ENCODE assay signal across 8 mouse cellular contexts in the genomic region with DNA sequence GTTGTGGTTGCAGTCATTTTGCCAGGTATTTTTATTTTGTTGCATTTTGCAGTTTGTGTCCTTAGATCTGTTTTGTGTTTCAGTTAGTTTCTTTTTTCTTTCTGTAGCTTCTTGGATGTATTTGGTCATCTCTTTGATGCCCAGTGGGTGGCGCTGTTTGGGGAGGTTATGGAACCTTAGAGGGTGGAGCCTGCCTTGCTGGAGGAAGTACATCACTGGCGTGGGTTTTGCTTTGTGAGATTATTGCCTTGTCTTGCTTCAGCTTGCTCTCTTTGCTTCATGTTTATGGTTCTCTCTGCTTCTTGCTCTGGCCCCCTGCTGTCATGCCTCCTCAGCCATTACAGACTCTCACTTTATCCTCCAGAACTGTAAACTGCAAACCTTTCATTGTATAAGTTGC. TPM values are rescaled to one million over a fixed set of nuclear protein-coding genes. Genes with fewer than 3 reads are reported as not detected.
DNase-seq lines count a peak whose midpoint lies in the region; ATAC-seq and TF ChIP-seq lines count a peak whose summit lies in the region.

No protein-coding gene starts in this region.

- no peaks in the 10 kb centered on the region for H3K36me3 ChIP-seq in heart, adult 2 months (ENCODE audit: control insufficient read depth, insufficient read depth, low read length)

- no peak for TF ChIP-seq POLR2A in heart, adult 2 months (IDR thresholded peaks at IDR 0.05; ENCODE audit: insufficient read depth, low read depth, low read length)

- peak; percentile 44 to 47 for DNase-seq in heart, adult 2 months
- DNase-seq in heart, postnatal 25 days (ENCODE audit: low spot score): no peak
- peak; percentile 89 to 91 for DNase-seq in B cell, adult 2 months
- peak; percentile 70 for DNase-seq in adrenal gland, postnatal 10 days
- peak; percentile 77 for DNase-seq in lung, postnatal 36 days
- peak; percentile 73 for DNase-seq in testis, postnatal 10 days (ENCODE audit: low spot score)
- DNase-seq in cerebellum, adult 11 months: no peak

- peak; percentile 90 for ATAC-seq in granulocyte monocyte progenitor cell, adult 5-6 weeks (replicated peaks; ENCODE audit: poor library complexity, severe bottlenecking)

- H3K27me3 ChIP-seq in heart, adult 2 months (ENCODE audit: control insufficient read depth, insufficient read depth, low read length): no peaks in the 10 kb centered on the region

- 15% methylated on average over 2 of the region's 2 CpGs for WGBS in heart, adult 2 months

- H3K79me2 ChIP-seq in heart, adult 2 months (replicated peaks; ENCODE audit: control insufficient read depth, insufficient read depth, low read length): no peaks in the 10 kb centered on the region

- TF ChIP-seq EP300 in heart, adult 2 months (IDR thresholded peaks at IDR 0.05; ENCODE audit: insufficient read depth, low read depth, low read length): no peak

- peaks cover 1% of the 10 kb centered on the region; the same call in 1 of the 2 replicates for H3K4me1 ChIP-seq in heart, adult 2 months (ENCODE audit: control insufficient read depth, insufficient read depth, low read length)

- H3K27ac ChIP-seq in heart, adult 2 months: no peak overlapping the region

- H3K9ac ChIP-seq in heart, adult 2 months (ENCODE audit: low read depth, low read length): no peak overlapping the region

- peak; percentile 63 for TF ChIP-seq CTCF in heart, adult 2 months (IDR thresholded peaks at IDR 0.05)

- intact Hi-C loops in heart, adult 2 months (cut with DNase I): loop anchor here (5.0 kb wide), 1 partner anchor 400 kb away; no protein-coding TSS in a partner anchor
- intact Hi-C loops in heart, postnatal 25 days (cut with DNase I): no loop called here

- no peak overlapping the region for H3K4me3 ChIP-seq in heart, adult 2 months

RNA-seq across cellular contexts. Expression of gene Erich6, which starts 20.3 kb away (rescaled TPM):
- total RNA-seq in heart, adult 2 months (2021): not detected
- polyA plus RNA-seq in heart, adult 2 months (2012; rRNA removed): 0.10 and 0.12 TPM in 2 replicates
- total RNA-seq in heart, postnatal 25 days (2021): not detected
- under 1 TPM in 1 of 2 experiments, not detected in 1; 0.12 TPM for total RNA-seq in adrenal gland, postnatal 10 days (2021)
- total RNA-seq in granulocyte monocyte progenitor cell, adult 5-6 weeks (2014; fragmentation: Nextera tagmentation): not detected in 2 replicates
- total RNA-seq in granulocyte monocyte progenitor cell, adult 5-6 weeks (2017): not detected in 2 replicates

RNA-seq across cellular contexts. Expression of gene Siah2, which starts 34.8 kb away (rescaled TPM):
- 10 to 100 TPM in 1 of 2 experiments, 1 to 10 TPM in 1; 8.8 to 10.9 TPM for total RNA-seq in heart, adult 2 months (2021)
- polyA plus RNA-seq in heart, adult 2 months (2012; rRNA removed): 9.0 and 12.7 TPM in 2 replicates
- total RNA-seq in heart, postnatal 25 days (2021): 10 to 100 TPM in 1 of 2 experiments, 1 to 10 TPM in 1; 8.4 to 11.5 TPM
- 10 to 100 TPM; 13.5 to 19.0 TPM for total RNA-seq in adrenal gland, postnatal 10 days (2021)
- 8.3 and 9.4 TPM in 2 replicates for total RNA-seq in granulocyte monocyte progenitor cell, adult 5-6 weeks (2014; fragmentation: Nextera tagmentation)
- total RNA-seq in granulocyte monocyte progenitor cell, adult 5-6 weeks (2017): 8.7 and 13.8 TPM in 2 replicates

Comparison
In these comparisons a context has a peak if more than half of its experiments do, and no peak if none do; other contexts are left out.
1. DNase-seq: peak in heart, adult 2 months (2 of 2), B cell, adult 2 months (2 of 2), adrenal gland, postnatal 10 days (single experiment), lung, postnatal 36 days (single experiment) and testis, postnatal 10 days (single experiment); none in heart, postnatal 25 days (single experiment) and cerebellum, adult 11 months (single experiment).